In the genomic region with DNA sequence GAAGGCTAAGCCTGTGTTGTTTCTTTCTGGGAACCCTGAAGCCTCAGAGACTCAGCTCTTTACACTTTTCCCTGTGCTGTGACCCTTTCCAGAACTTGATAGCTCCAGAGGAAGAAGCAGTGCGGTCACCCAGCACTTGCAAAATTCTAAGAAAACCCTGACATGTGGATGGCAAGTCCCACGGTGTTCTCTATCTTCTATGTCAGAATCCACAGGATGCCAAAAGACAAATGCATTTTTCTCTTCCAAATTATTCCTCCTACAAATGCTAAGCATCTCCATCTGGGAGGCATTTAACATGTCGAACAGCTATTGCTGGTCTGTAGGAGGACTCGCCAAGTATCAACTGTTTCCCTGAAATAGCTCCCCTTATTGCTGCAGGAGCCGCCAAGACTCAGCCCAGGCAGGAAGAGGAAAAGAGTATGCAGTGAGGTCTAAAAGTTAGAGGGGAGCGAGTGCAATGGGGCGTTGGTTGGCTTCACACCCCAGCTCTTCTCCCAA, we compare ENCODE assay signal across 18 mouse cellular contexts.
DNase-seq lines count a peak whose midpoint lies in the region; ATAC-seq lines count a peak whose summit lies in the region.
"Had no signal": no experiment of that assay in that cellular context is flagged by ENCODE, and none has a peak within 500 bp of the region (broad histone marks: within the 10 kb centered on the region; RNA-seq: fewer than 3 reads in every experiment).

No protein-coding gene starts in this region.

- no peaks in the 10 kb centered on the region for H3K9me3 ChIP-seq in forebrain, embryonic 16.5 days (ENCODE audit: control insufficient read depth, low read length)
- H3K9me3 ChIP-seq in forebrain, embryonic 11.5 days (ENCODE audit: control insufficient read depth, low read length): no peaks in the 10 kb centered on the region
- H3K9me3 ChIP-seq: heart, embryonic 13.5 days; hindbrain, embryonic 12.5 days; limb, embryonic 10.5 days had no signal

- no peak for DNase-seq in forebrain, embryonic 11.5 days (ENCODE audit: low spot score)
- peak; percentile 70 to 77 for DNase-seq in layer of hippocampus, adult 8-10 months (ENCODE audit: low spot score in 2 of 2)
- DNase-seq in left cerebral cortex, postnatal 14 days (ENCODE audit: low spot score in 2 of 2): peak; percentile 62 to 90
- DNase-seq in spleen, postnatal 10 days (ENCODE audit: low spot score in 2 of 2): no peak
- DNase-seq in thymus, postnatal 0 days (ENCODE audit: low spot score): no peak
- no peak for DNase-seq in kidney, postnatal 36 days
- no peak for DNase-seq in gastrocnemius, postnatal 36 days
- DNase-seq: adrenal gland, postnatal 10 days; cerebellum, adult 11 months; gastrocnemius, postnatal 25 days; kidney, adult 18-20 months; thymus, postnatal 4 days had no signal

- H3K36me3 ChIP-seq in forebrain, embryonic 16.5 days (ENCODE audit: control insufficient read depth, insufficient read depth): no peaks in the 10 kb centered on the region
- H3K36me3 ChIP-seq in forebrain, embryonic 11.5 days (ENCODE audit: control insufficient read depth, insufficient read depth, low read length): no peaks in the 10 kb centered on the region
- H3K36me3 ChIP-seq: heart, embryonic 13.5 days; hindbrain, embryonic 12.5 days; limb, embryonic 10.5 days had no signal

- 84% methylated on average over 7 of the region's 7 CpGs for WGBS in forebrain, embryonic 16.5 days
- 91% methylated on average over 7 of the region's 7 CpGs for WGBS in forebrain, embryonic 11.5 days

- H3K9ac ChIP-seq in forebrain, embryonic 16.5 days (replicated peaks; ENCODE audit: low read depth, low read length): no peak overlapping the region
- H3K9ac ChIP-seq in forebrain, embryonic 11.5 days (ENCODE audit: low read length): no peak overlapping the region
- H3K9ac ChIP-seq: heart, embryonic 13.5 days; hindbrain, embryonic 12.5 days; liver, embryonic 14.5 days had no signal

- ATAC-seq in forebrain, embryonic 16.5 days: no peak
- no peak for ATAC-seq in forebrain, embryonic 11.5 days (replicated peaks; ENCODE audit: low FRiP score)

- H3K27me3 ChIP-seq in forebrain, embryonic 16.5 days (replicated peaks; ENCODE audit: control insufficient read depth, insufficient read depth, low read length): no peaks in the 10 kb centered on the region
- H3K27me3 ChIP-seq in forebrain, embryonic 11.5 days (ENCODE audit: control insufficient read depth, insufficient read depth, low read length): no peaks in the 10 kb centered on the region
- H3K27me3 ChIP-seq: heart, embryonic 13.5 days; hindbrain, embryonic 12.5 days had no signal

- peak overlapping the region; percentile 53; the same call in 1 of the 2 replicates for H3K27ac ChIP-seq in forebrain, embryonic 16.5 days (ENCODE audit: low read length)
- no peak overlapping the region for H3K27ac ChIP-seq in forebrain, embryonic 11.5 days (ENCODE audit: low read depth, low read length)
- H3K27ac ChIP-seq: heart, embryonic 13.5 days; hindbrain, embryonic 12.5 days; limb, embryonic 10.5 days; liver, embryonic 14.5 days; macrophage had no signal

- H3K4me1 ChIP-seq in forebrain, embryonic 16.5 days (replicated peaks; ENCODE audit: control insufficient read depth, insufficient read depth, low read length): peaks cover 8% of the 10 kb centered on the region; the same call in 1 of the 2 replicates
- no peaks in the 10 kb centered on the region for H3K4me1 ChIP-seq in forebrain, embryonic 11.5 days (replicated peaks; ENCODE audit: control insufficient read depth, insufficient read depth, low read length)
- H3K4me1 ChIP-seq: heart, embryonic 13.5 days; hindbrain, embryonic 12.5 days; limb, embryonic 10.5 days had no signal

- intact Hi-C loops in left cerebral cortex, postnatal 14 days (cut with DNase I): loop anchor here (2.0 kb wide), 1 partner anchor 40 kb away; no protein-coding TSS in a partner anchor
- intact Hi-C loops in gastrocnemius, postnatal 36 days (cut with DNase I): no loop called here

- H3K4me2 ChIP-seq in forebrain, embryonic 16.5 days (ENCODE audit: low read length): no peak overlapping the region
- no peak overlapping the region for H3K4me2 ChIP-seq in forebrain, embryonic 11.5 days (ENCODE audit: low read depth, low read length, severe bottlenecking)
- H3K4me2 ChIP-seq: heart, embryonic 13.5 days; hindbrain, embryonic 12.5 days had no signal

- no peak overlapping the region for H3K4me3 ChIP-seq in forebrain, embryonic 16.5 days (replicated peaks; ENCODE audit: low read length)
- H3K4me3 ChIP-seq in forebrain, embryonic 11.5 days (ENCODE audit: low read depth, low read length): no peak overlapping the region
- H3K4me3 ChIP-seq: heart, embryonic 13.5 days; hindbrain, embryonic 12.5 days; limb, embryonic 10.5 days had no signal

Comparison
In these comparisons a context has a peak if more than half of its experiments do, and no peak if none do; other contexts are left out.
1. DNase-seq: peak in layer of hippocampus, adult 8-10 months (2 of 2) and left cerebral cortex, postnatal 14 days (2 of 2); none in forebrain, embryonic 11.5 days (single experiment), spleen, postnatal 10 days (0 of 2), thymus, postnatal 0 days (single experiment), kidney, postnatal 36 days (0 of 2) and gastrocnemius, postnatal 36 days (0 of 2).